10 mouse cellular contexts compared by ENCODE assay signal in genomic region chr11:86587830-86588229, GRCm38 (mm10). TPM values are rescaled to one million over a fixed set of nuclear protein-coding genes. Genes with fewer than 3 reads are reported as not detected.
A peak's percentile ranks its signal among the peaks of the same experiment; 100 is the strongest.
DNase-seq lines count a peak whose midpoint lies in the region; ATAC-seq and TF ChIP-seq lines count a peak whose summit lies in the region.
"Had no signal": no experiment of that assay in that cellular context is flagged by ENCODE, and none has a peak within 500 bp of the region (broad histone marks: within the 10 kb centered on the region; RNA-seq: fewer than 3 reads in every experiment).

No protein-coding gene starts in this region.

- 34% methylated on average over 7 of the region's 7 CpGs for WGBS in embryonic facial prominence, embryonic 10.5 days
- 22% methylated on average over 7 of the region's 7 CpGs for WGBS in liver, embryonic 13.5 days (ENCODE audit: insufficient replicate concordance)
- WGBS in midbrain, embryonic 13.5 days = 47% methylated on average over 7 of the region's 7 CpGs

- no peak for TF ChIP-seq EP300 in CH12.LX (IDR thresholded peaks at IDR 0.05; ENCODE audit: low read length)

- H3K4me2 ChIP-seq in CH12.LX (ENCODE audit: insufficient read depth, low read depth, poor library complexity, severe bottlenecking) = peak overlapping the region; percentile 97
- peak overlapping the region; percentile 66 for H3K4me2 ChIP-seq in liver, embryonic 13.5 days
- H3K4me2 ChIP-seq in midbrain, embryonic 13.5 days (replicated peaks) = no peak overlapping the region

- H3K27ac ChIP-seq in CH12.LX (ENCODE audit: insufficient read depth, low read depth) = peak overlapping the region; percentile 74
- H3K27ac ChIP-seq in embryonic facial prominence, embryonic 10.5 days (replicated peaks) = peak overlapping the region; percentile 77
- H3K27ac ChIP-seq in liver, embryonic 13.5 days = peak overlapping the region; percentile 86
- H3K27ac ChIP-seq in midbrain, embryonic 13.5 days = no peak overlapping the region
- H3K27ac ChIP-seq: hindbrain, embryonic 12.5 days; neural tube, embryonic 12.5 days had no signal

- H3K4me1 ChIP-seq in CH12.LX (ENCODE audit: control insufficient read depth in 1 of 2, insufficient read depth in 2 of 2) = peaks cover 22 to 52% of the 10 kb centered on the region in 2 experiments
- H3K4me1 ChIP-seq in embryonic facial prominence, embryonic 10.5 days = peaks cover 30% of the 10 kb centered on the region
- peaks cover 74% of the 10 kb centered on the region for H3K4me1 ChIP-seq in liver, embryonic 13.5 days (replicated peaks)
- H3K4me1 ChIP-seq in midbrain, embryonic 13.5 days (replicated peaks) = peaks cover 14% of the 10 kb centered on the region

- H3K4me3 ChIP-seq in CH12.LX (replicated peaks in 1 of 3; ENCODE audit: low read depth in 2 of 3, low read length in 2 of 3, poor library complexity in 1 of 3) = no peak overlapping the region
- H3K4me3 ChIP-seq in embryonic facial prominence, embryonic 10.5 days = peak overlapping the region; percentile 47
- peak overlapping the region; percentile 59 for H3K4me3 ChIP-seq in liver, embryonic 13.5 days (replicated peaks)
- H3K4me3 ChIP-seq in midbrain, embryonic 13.5 days (replicated peaks) = no peak overlapping the region
- H3K4me3 ChIP-seq: neural tube, embryonic 12.5 days had no signal

- DNase-seq in kidney, adult 18-20 months = peak; percentile 21
- no peak for DNase-seq in kidney, postnatal 36 days
- DNase-seq in CH12.LX (ENCODE audit: extremely low read depth) = no peak
- no peak for DNase-seq in embryonic facial prominence, embryonic 10.5 days (ENCODE audit: low spot score)
- no peak for DNase-seq in liver, embryonic 13.5 days
- DNase-seq in yolk sac, embryonic 10.5 days (ENCODE audit: low spot score) = no peak

- TF ChIP-seq RAD21 in CH12.LX (IDR thresholded peaks at IDR 0.05; ENCODE audit: low read depth, low read length) = no peak

- no peaks in the 10 kb centered on the region for H3K9me3 ChIP-seq in CH12.LX (replicated peaks; ENCODE audit: low read length)
- H3K9me3 ChIP-seq in embryonic facial prominence, embryonic 10.5 days = no peaks in the 10 kb centered on the region
- no peaks in the 10 kb centered on the region for H3K9me3 ChIP-seq in liver, embryonic 13.5 days (replicated peaks)
- H3K9me3 ChIP-seq in midbrain, embryonic 13.5 days = no peaks in the 10 kb centered on the region
- H3K9me3 ChIP-seq: hindbrain, embryonic 12.5 days; neural tube, embryonic 12.5 days had no signal

- H3K36me3 ChIP-seq in CH12.LX (replicated peaks in 1 of 2; ENCODE audit: control insufficient read depth in 1 of 2, insufficient read depth in 1 of 2, low read length in 1 of 2) = peaks cover 5 to 14% of the 10 kb centered on the region in 2 experiments
- peaks cover 2% of the 10 kb centered on the region; the same call in 1 of the 2 replicates for H3K36me3 ChIP-seq in embryonic facial prominence, embryonic 10.5 days (replicated peaks)
- H3K36me3 ChIP-seq in liver, embryonic 13.5 days = peaks cover 14% of the 10 kb centered on the region; the same call in 1 of the 2 replicates
- H3K36me3 ChIP-seq in midbrain, embryonic 13.5 days = peaks cover 6% of the 10 kb centered on the region
- H3K36me3 ChIP-seq: hindbrain, embryonic 12.5 days; neural tube, embryonic 12.5 days had no signal

- no peak for ATAC-seq in liver, embryonic 13.5 days (ENCODE audit: low read depth)
- no peak for ATAC-seq in midbrain, embryonic 13.5 days
- ATAC-seq: forebrain, embryonic 14.5 days had no signal

- peak overlapping the region; percentile 96 for H3K9ac ChIP-seq in CH12.LX (ENCODE audit: insufficient read depth, low read depth)
- H3K9ac ChIP-seq in liver, embryonic 13.5 days = peak overlapping the region; percentile 77
- H3K9ac ChIP-seq in midbrain, embryonic 13.5 days (replicated peaks) = no peak overlapping the region

- in situ Hi-C loops in CH12.LX (cut with MboI; ENCODE audit: low pct_ligation_motif_present, low pct_unique_long_range_greater_than_20kb, low sequenced_read_pairs) = no loop called here

- peaks cover 30% of the 10 kb centered on the region for H3K79me2 ChIP-seq in CH12.LX (replicated peaks; ENCODE audit: control insufficient read depth, extremely low read depth, insufficient read depth, poor library complexity, severe bottlenecking)

- no peak for TF ChIP-seq CTCF in CH12.LX (conservative IDR thresholded peaks at IDR 0.05 in 1 of 2, IDR thresholded peaks at IDR 0.05 in 1 of 2; ENCODE audit: low read depth in 2 of 2, low read length in 2 of 2)

- dilution Hi-C loops in CH12.LX (cut with MboI; ENCODE audit: extremely low pct_ligation_motif_present, extremely low pct_unique_long_range_greater_than_20kb, low sequenced_read_pairs) = loop anchor here (5.0 kb wide), 1 partner anchor 34 kb away; no protein-coding TSS in a partner anchor

- TF ChIP-seq POLR2A in CH12.LX (IDR thresholded peaks at IDR 0.05; ENCODE audit: low read depth, low read length) = no peak

- no peaks in the 10 kb centered on the region for H3K27me3 ChIP-seq in CH12.LX (replicated peaks)
- no peaks in the 10 kb centered on the region for H3K27me3 ChIP-seq in embryonic facial prominence, embryonic 10.5 days (replicated peaks; ENCODE audit: low read depth, poor library complexity, severe bottlenecking)
- no peaks in the 10 kb centered on the region for H3K27me3 ChIP-seq in liver, embryonic 13.5 days
- no peaks in the 10 kb centered on the region for H3K27me3 ChIP-seq in midbrain, embryonic 13.5 days
- H3K27me3 ChIP-seq: hindbrain, embryonic 12.5 days; neural tube, embryonic 12.5 days had no signal

TF ChIP-seq in CH12.LX, 34 proteins besides CTCF, POLR2A, EP300 and RAD21:
- TF ChIP-seq E2F4 (IDR thresholded peaks at IDR 0.05; ENCODE audit: insufficient replicate concordance, low read depth, low read length) (no peak), ETS1 (conservative IDR thresholded peaks at IDR 0.05; ENCODE audit: low read depth, low read length) (no peak), CHD2 (IDR thresholded peaks at IDR 0.05; ENCODE audit: low read length) (no peak), NELFE (IDR thresholded peaks at IDR 0.05; ENCODE audit: low read depth, low read length) (no peak), CHD1 (IDR thresholded peaks at IDR 0.05; ENCODE audit: low read depth, low read length) (no peak; the same call in 1 of the 2 replicates), SIN3A (IDR thresholded peaks at IDR 0.05; ENCODE audit: low read length) (0 out of 2 replicates have a peak, but pooled peaks have one; percentile 52), MYC (IDR thresholded peaks at IDR 0.05; ENCODE audit: low read depth, low read length) (no peak), TBP (conservative IDR thresholded peaks at IDR 0.05; ENCODE audit: low read depth, low read length) (no peak), BHLHE40 (IDR thresholded peaks at IDR 0.05; ENCODE audit: low read depth, low read length) (0 out of 2 replicates have a peak, but pooled peaks have one; percentile 2), MAZ (IDR thresholded peaks at IDR 0.05; ENCODE audit: low read depth, low read length) (no peak)

RNA-seq across cellular contexts. Expression of gene Tubd1, which starts 43.0 kb away (rescaled TPM):
- total RNA-seq in CH12.LX (2012; rRNA removed) (11.9 and 14.3 TPM in 2 replicates), CH12.LX (2014; rRNA removed) (9.7 and 9.8 TPM in 2 replicates)
- polyA plus RNA-seq in CH12.LX (2012; ENCODE audit: insufficient read length, low read depth) = 12.6 and 13.4 TPM in 2 replicates
- 13.2 and 14.8 TPM in 2 replicates for polyA plus RNA-seq in embryonic facial prominence, embryonic 10.5 days (2016; fragmentation: Nextera tagmentation; extraction: Ambion mirVana)
- polyA plus RNA-seq in liver, embryonic 13.5 days (2015; fragmentation: Nextera tagmentation; extraction: Ambion mirVana) = 13.2 and 13.6 TPM in 2 replicates
- polyA plus RNA-seq in midbrain, embryonic 13.5 days (2015; fragmentation: Nextera tagmentation; extraction: Ambion mirVana) = 6.2 and 7.9 TPM in 2 replicates

RNA-seq across cellular contexts. Expression of gene Rps6kb1, which starts 43.2 kb away (rescaled TPM):
- total RNA-seq in CH12.LX (2012; rRNA removed) (45.2 and 56.7 TPM in 2 replicates), CH12.LX (2014; rRNA removed) (76.9 and 79.9 TPM in 2 replicates)
- 110 and 152 TPM in 2 replicates for polyA plus RNA-seq in CH12.LX (2012; ENCODE audit: insufficient read length, low read depth)
- polyA plus RNA-seq in embryonic facial prominence, embryonic 10.5 days (2016; fragmentation: Nextera tagmentation; extraction: Ambion mirVana) = 63.0 and 66.9 TPM in 2 replicates
- 30.5 and 34.4 TPM in 2 replicates for polyA plus RNA-seq in liver, embryonic 13.5 days (2015; fragmentation: Nextera tagmentation; extraction: Ambion mirVana)
- 56.9 and 63.2 TPM in 2 replicates for polyA plus RNA-seq in midbrain, embryonic 13.5 days (2015; fragmentation: Nextera tagmentation; extraction: Ambion mirVana)

Comparison
In these comparisons a context has a peak if more than half of its experiments do, and no peak if none do; other contexts are left out.
1. H3K4me3 ChIP-seq: peak in embryonic facial prominence, embryonic 10.5 days (single experiment) and liver, embryonic 13.5 days (single experiment); none in CH12.LX (0 of 3) and midbrain, embryonic 13.5 days (single experiment).